ENCODE assay signal across 22 mouse cellular contexts in the genomic region with DNA sequence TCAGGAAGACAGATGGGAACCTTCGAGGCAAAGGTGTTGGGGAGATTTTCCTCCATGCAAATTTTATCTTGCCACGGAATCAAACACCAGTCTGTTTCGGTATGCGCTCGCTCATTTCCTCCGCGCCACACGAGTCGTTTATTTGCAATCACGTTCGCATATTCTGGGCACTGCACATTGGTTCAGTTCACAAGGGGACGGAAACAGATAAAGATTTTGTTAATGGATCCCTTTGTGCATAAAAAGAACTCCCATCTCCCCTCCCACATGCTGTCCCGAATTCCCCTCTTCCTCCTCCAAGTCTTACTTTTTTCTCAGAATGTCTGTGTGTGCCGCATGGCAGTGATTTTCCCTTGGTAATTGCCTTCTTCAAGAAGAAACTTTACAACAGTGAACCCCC. TPM values are rescaled to one million over a fixed set of nuclear protein-coding genes. Genes with fewer than 3 reads are reported as not detected.
DNase-seq lines count a peak whose midpoint lies in the region; ATAC-seq and TF ChIP-seq lines count a peak whose summit lies in the region.
"Had no signal": no experiment of that assay in that cellular context is flagged by ENCODE, and none has a peak within 500 bp of the region (broad histone marks: within the 10 kb centered on the region; RNA-seq: fewer than 3 reads in every experiment).

No protein-coding gene starts in this region.

- no peaks in the 10 kb centered on the region for H3K36me3 ChIP-seq in forebrain, postnatal 0 days (ENCODE audit: insufficient read depth)
- H3K36me3 ChIP-seq in forebrain, embryonic 10.5 days (replicated peaks): no peaks in the 10 kb centered on the region
- no peaks in the 10 kb centered on the region for H3K36me3 ChIP-seq in spleen, adult 2 months (ENCODE audit: control insufficient read depth, insufficient read depth, low read length)
- no peaks in the 10 kb centered on the region for H3K36me3 ChIP-seq in small intestine, adult 2 months (ENCODE audit: control insufficient read depth, insufficient read depth, low read length)
- no peaks in the 10 kb centered on the region for H3K36me3 ChIP-seq in liver, embryonic 12.5 days
- H3K36me3 ChIP-seq: embryonic facial prominence, embryonic 12.5 days; hindbrain, embryonic 13.5 days; limb, embryonic 13.5 days; liver, embryonic 15.5 days; neural tube, embryonic 12.5 days had no signal

- no peak overlapping the region for H3K9ac ChIP-seq in forebrain, postnatal 0 days
- no peak overlapping the region for H3K9ac ChIP-seq in liver, embryonic 12.5 days
- H3K9ac ChIP-seq: embryonic facial prominence, embryonic 12.5 days; hindbrain, embryonic 13.5 days; limb, embryonic 13.5 days; liver, embryonic 15.5 days; neural tube, embryonic 12.5 days had no signal

- H3K9me3 ChIP-seq in forebrain, postnatal 0 days (ENCODE audit: low read length): no peaks in the 10 kb centered on the region
- H3K9me3 ChIP-seq in forebrain, embryonic 10.5 days: no peaks in the 10 kb centered on the region
- no peaks in the 10 kb centered on the region for H3K9me3 ChIP-seq in liver, embryonic 12.5 days (replicated peaks)
- H3K9me3 ChIP-seq: embryonic facial prominence, embryonic 12.5 days; hindbrain, embryonic 13.5 days; limb, embryonic 13.5 days; liver, embryonic 15.5 days; megakaryocyte, embryonic 14.5 days; neural tube, embryonic 12.5 days had no signal

- no peaks in the 10 kb centered on the region for H3K4me1 ChIP-seq in forebrain, postnatal 0 days (ENCODE audit: insufficient read depth)
- H3K4me1 ChIP-seq in forebrain, embryonic 10.5 days: no peaks in the 10 kb centered on the region
- peaks cover 4% of the 10 kb centered on the region; the same call in 1 of the 2 replicates for H3K4me1 ChIP-seq in spleen, adult 2 months (ENCODE audit: control insufficient read depth, insufficient read depth, insufficient read length)
- H3K4me1 ChIP-seq in bone marrow, adult 2 months (ENCODE audit: control insufficient read depth, insufficient read depth, low read length): no peaks in the 10 kb centered on the region
- no peaks in the 10 kb centered on the region for H3K4me1 ChIP-seq in small intestine, adult 2 months (ENCODE audit: control insufficient read depth, insufficient read depth, insufficient read length, low read length)
- no peaks in the 10 kb centered on the region for H3K4me1 ChIP-seq in liver, embryonic 12.5 days
- H3K4me1 ChIP-seq: embryonic facial prominence, embryonic 12.5 days; hindbrain, embryonic 13.5 days; limb, embryonic 13.5 days; liver, embryonic 15.5 days; megakaryocyte, embryonic 14.5 days; neural tube, embryonic 12.5 days had no signal

- H3K27ac ChIP-seq in forebrain, postnatal 0 days (ENCODE audit: low read depth, low read length): peak overlapping the region; percentile 51
- H3K27ac ChIP-seq in forebrain, embryonic 10.5 days: no peak overlapping the region
- peak overlapping the region; percentile 92 for H3K27ac ChIP-seq in spleen, adult 2 months (ENCODE audit: insufficient read depth, low read length)
- peak overlapping the region; percentile 62 for H3K27ac ChIP-seq in bone marrow, adult 2 months (ENCODE audit: control insufficient read depth, insufficient read depth, low read depth, low read length, poor library complexity)
- H3K27ac ChIP-seq in small intestine, adult 2 months (ENCODE audit: insufficient read depth, low read depth, low read length): peak overlapping the region; percentile 11; the same call in 1 of the 2 replicates
- H3K27ac ChIP-seq in liver, embryonic 12.5 days: no peak overlapping the region
- H3K27ac ChIP-seq: embryonic facial prominence, embryonic 12.5 days; hindbrain, embryonic 13.5 days; limb, embryonic 13.5 days; liver, embryonic 15.5 days; neural tube, embryonic 12.5 days; stomach, postnatal 0 days had no signal

- TF ChIP-seq CTCF in forebrain, postnatal 0 days (IDR thresholded peaks at IDR 0.05; ENCODE audit: low read depth): no peak
- TF ChIP-seq CTCF in spleen, adult 2 months (IDR thresholded peaks at IDR 0.05; ENCODE audit: extremely low read depth, insufficient read depth, insufficient read length, insufficient replicate concordance): no peak
- no peak for TF ChIP-seq CTCF in bone marrow, adult 2 months (IDR thresholded peaks at IDR 0.05; ENCODE audit: control insufficient read depth, insufficient read depth, low read length)
- TF ChIP-seq CTCF in small intestine, adult 2 months (IDR thresholded peaks at IDR 0.05; ENCODE audit: extremely low read depth, insufficient read length, insufficient replicate concordance, low read depth, low read length): no peak

- 65% methylated on average over 14 of the region's 14 CpGs for WGBS in forebrain, postnatal 0 days
- WGBS in forebrain, embryonic 10.5 days: 89% methylated on average over 14 of the region's 14 CpGs
- WGBS in spleen, adult 2 months: 38% methylated on average over 14 of the region's 14 CpGs
- WGBS in bone marrow, adult 2 months: 60% methylated on average over 14 of the region's 14 CpGs
- WGBS in small intestine, adult 2 months: 80% methylated on average over 14 of the region's 14 CpGs
- WGBS in liver, embryonic 12.5 days (ENCODE audit: insufficient replicate concordance): 72% methylated on average over 14 of the region's 14 CpGs

- no peak overlapping the region for H3K4me3 ChIP-seq in forebrain, postnatal 0 days (ENCODE audit: low read depth, low read length)
- no peak overlapping the region for H3K4me3 ChIP-seq in forebrain, embryonic 10.5 days
- H3K4me3 ChIP-seq in spleen, adult 2 months (ENCODE audit: extremely low read depth, insufficient read depth, insufficient read length): peak overlapping the region; percentile 47
- H3K4me3 ChIP-seq in bone marrow, adult 2 months (replicated peaks; ENCODE audit: control insufficient read depth, low read depth, low read length): peak overlapping the region; percentile 32
- peak overlapping the region; percentile 2; the same call in 1 of the 2 replicates for H3K4me3 ChIP-seq in small intestine, adult 2 months (ENCODE audit: low read depth, low read length)
- no peak overlapping the region for H3K4me3 ChIP-seq in liver, embryonic 12.5 days
- H3K4me3 ChIP-seq: embryonic facial prominence, embryonic 12.5 days; hindbrain, embryonic 13.5 days; limb, embryonic 13.5 days; liver, embryonic 15.5 days; neural tube, embryonic 12.5 days had no signal

- peak; percentile 68 for ATAC-seq in forebrain, postnatal 0 days
- ATAC-seq in liver, embryonic 12.5 days: no peak
- ATAC-seq: intestine, postnatal 0 days; midbrain, embryonic 16.5 days; Patski had no signal

- no peaks in the 10 kb centered on the region for H3K27me3 ChIP-seq in forebrain, postnatal 0 days (ENCODE audit: insufficient read depth, low read length)
- H3K27me3 ChIP-seq in forebrain, embryonic 10.5 days (ENCODE audit: poor library complexity, severe bottlenecking): no peaks in the 10 kb centered on the region
- no peaks in the 10 kb centered on the region; the same call in 1 of the 2 replicates for H3K27me3 ChIP-seq in spleen, adult 2 months (ENCODE audit: control insufficient read depth, insufficient read depth, low read length)
- no peaks in the 10 kb centered on the region; the same call in 1 of the 2 replicates for H3K27me3 ChIP-seq in small intestine, adult 2 months (ENCODE audit: control insufficient read depth, insufficient read depth, low read length)
- no peaks in the 10 kb centered on the region for H3K27me3 ChIP-seq in liver, embryonic 12.5 days (replicated peaks)
- H3K27me3 ChIP-seq: embryonic facial prominence, embryonic 12.5 days; hindbrain, embryonic 13.5 days; limb, embryonic 13.5 days; liver, embryonic 15.5 days; neural tube, embryonic 12.5 days; Patski had no signal

- TF ChIP-seq POLR2A in spleen, adult 2 months (IDR thresholded peaks at IDR 0.05; ENCODE audit: low read depth, low read length): no peak
- TF ChIP-seq POLR2A in bone marrow, adult 2 months (IDR thresholded peaks at IDR 0.05; ENCODE audit: borderline replicate concordance, control insufficient read depth, low read depth, low read length): no peak
- no peak for TF ChIP-seq POLR2A in small intestine, adult 2 months (IDR thresholded peaks at IDR 0.05; ENCODE audit: low read depth, low read length)

- peak; percentile 53 for DNase-seq in forebrain, postnatal 0 days
- no peak for DNase-seq in forebrain, embryonic 10.5 days (ENCODE audit: extremely low spot score, low spot score)
- peak; percentile 31 to 43 for DNase-seq in spleen, adult 2 months (ENCODE audit: low read depth in 1 of 2, low spot score in 2 of 2)
- DNase-seq in spleen, postnatal 14 days (ENCODE audit: low spot score in 2 of 2): no peak
- DNase-seq in kidney, adult 11 months: no peak
- DNase-seq: cerebellum, adult 11-12 months; gastrocnemius, postnatal 25 days; kidney, postnatal 14 days; lung, postnatal 10 days had no signal

- H3K4me2 ChIP-seq in forebrain, postnatal 0 days (ENCODE audit: low read depth): peak overlapping the region; percentile 17
- H3K4me2 ChIP-seq in liver, embryonic 12.5 days: no peak overlapping the region
- H3K4me2 ChIP-seq: embryonic facial prominence, embryonic 12.5 days; hindbrain, embryonic 13.5 days; limb, embryonic 13.5 days; liver, embryonic 15.5 days; neural tube, embryonic 12.5 days had no signal

RNA-seq across cellular contexts. Expression of a gene that starts 13.8 kb away (rescaled TPM):
- total RNA-seq in forebrain, postnatal 0 days (2014; rRNA removed): 301 and 445 TPM in 2 replicates
- polyA plus RNA-seq in forebrain, postnatal 0 days (2015; fragmentation: Nextera tagmentation; extraction: Ambion mirVana): 88.6 and 138 TPM in 2 replicates
- 2.1 and 3.0 TPM in 2 replicates for polyA plus RNA-seq in forebrain, embryonic 10.5 days (2016; fragmentation: Nextera tagmentation; extraction: Ambion mirVana)
- 18.1 and 19.9 TPM in 2 replicates for polyA plus RNA-seq in spleen, adult 2 months (2012; rRNA removed)
- 14.3 and 17.9 TPM in 2 replicates for polyA plus RNA-seq in bone marrow, adult 2 months (2011; ENCODE audit: insufficient read depth, insufficient read length, low replicate concordance, missing spikeins)
- 5.6 and 11.4 TPM in 2 replicates for polyA plus RNA-seq in small intestine, adult 2 months (2012; rRNA removed)
- 0.49 TPM in 2 replicates for polyA plus RNA-seq in liver, embryonic 12.5 days (2016; fragmentation: Nextera tagmentation; extraction: Ambion mirVana)

Comparison
In these comparisons a context has a peak if more than half of its experiments do, and no peak if none do; other contexts are left out.
1. DNase-seq: peak in forebrain, postnatal 0 days (single experiment) and spleen, adult 2 months (2 of 2); none in forebrain, embryonic 10.5 days (single experiment), spleen, postnatal 14 days (0 of 2) and kidney, adult 11 months (single experiment).
2. H3K27ac ChIP-seq: peak in forebrain, postnatal 0 days (single experiment), spleen, adult 2 months (single experiment), bone marrow, adult 2 months (single experiment) and small intestine, adult 2 months (single experiment); none in forebrain, embryonic 10.5 days (single experiment) and liver, embryonic 12.5 days (single experiment).
3. H3K4me3 ChIP-seq: peak in spleen, adult 2 months (single experiment), bone marrow, adult 2 months (single experiment) and small intestine, adult 2 months (single experiment); none in forebrain, postnatal 0 days (single experiment), forebrain, embryonic 10.5 days (single experiment) and liver, embryonic 12.5 days (single experiment).